Mouse (Mus musculus) kidney, embryonic 14.5 days (tissue): ENCODE data around the gene Pou2f2. TPM values are rescaled to one million over a fixed set of nuclear protein-coding genes. Genes with fewer than 3 reads are reported as not detected.

Experiments
- ATAC-seq: fragments of 200-750 bp; cut with Nextera tagmentation; 2 replicates; pipeline ENCODE4 v1.8.0; 2017; ENCODE audit warnings: moderate number of reproducible peaks, mild to moderate bottlenecking, moderate TSS enrichment, moderate library complexity; ENCODE audit not compliant: low FRiP score, low TSS enrichment
- H3K27ac ChIP-seq: fragments of 300-500 bp; sonication (generic); 2 replicates; pipeline ENCODE4 v1.5.1; 2014; ENCODE audit warnings: low read depth, mild to moderate bottlenecking, low read length, moderate library complexity, mixed read lengths
- H3K27me3 ChIP-seq: fragments of 300-500 bp; sonication (generic); 2 replicates; pipeline ENCODE4 v1.6.1; 2014; ENCODE audit warnings: mild to moderate bottlenecking, low read length; ENCODE audit not compliant: control insufficient read depth, insufficient read depth
- H3K36me3 ChIP-seq: fragments of 300-500 bp; sonication (generic); 2 replicates; pipeline ENCODE4 v1.6.1; 2014; ENCODE audit warnings: low read length, mixed read lengths; ENCODE audit not compliant: control insufficient read depth, insufficient read depth
- H3K4me1 ChIP-seq: fragments of 300-500 bp; sonication (generic); 2 replicates; pipeline ENCODE4 v1.6.1; 2014; ENCODE audit warnings: low read length, mixed read lengths; ENCODE audit not compliant: control insufficient read depth, insufficient read depth
- H3K4me2 ChIP-seq: fragments of 300-500 bp; sonication (generic); replicated peaks from 2 replicates; pipeline ENCODE4 v1.6.1; 2014; ENCODE audit warnings: low read depth, mild to moderate bottlenecking, low read length
- H3K4me3 ChIP-seq: fragments of 300-500 bp; sonication (generic); 2 replicates; pipeline ENCODE4 v1.5.1; 2014; ENCODE audit warnings: mild to moderate bottlenecking, low read length
- H3K9ac ChIP-seq: fragments of 300-500 bp; sonication (generic); 2 replicates; pipeline ENCODE4 v1.6.1; 2014; ENCODE audit warnings: low read depth, mild to moderate bottlenecking, low read length, moderate library complexity
- H3K9me3 ChIP-seq: fragments of 300-500 bp; sonication (generic); 2 replicates; pipeline ENCODE4 v1.6.1; 2016; ENCODE audit warnings: low read length; ENCODE audit not compliant: control insufficient read depth
- WGBS: fragments of 180-500 bp; shearing (Covaris S2); extraction: QIAGEN DNeasy Blood & Tissue Kit; methylation state at CpG from one replicate; pipeline ENCODE4 v1.1.7; 2014; 5-methylcytosine and 5-hydroxymethylcytosine counted together
- polyA plus RNA-seq: library from polyadenylated mRNA; unstranded; fragments of >200 nt; fragmentation: Nextera tagmentation; extraction: Ambion mirVana; gene quantifications from 2 replicates; pipeline ENCODE4 v1.2.1, GENCODE M21; 2014

Pou2f2 gene
- polyA plus RNA-seq, 1 experiment from 2014 or later, result 0.39 TPM

- H3K9me3 ChIP-seq, result no peaks in the 10 kb centered on the region
- H3K27me3 ChIP-seq, result no peaks in the 10 kb centered on the region
- 75% methylated on average over 3 of the region's 3 CpGs for WGBS
- H3K4me2 ChIP-seq, result no peak overlapping the region
- no peak overlapping the region for H3K4me3 ChIP-seq
- ATAC-seq, result no peak
- H3K36me3 ChIP-seq, result no peaks in the 10 kb centered on the region
- no peaks in the 10 kb centered on the region for H3K4me1 ChIP-seq
- H3K9ac ChIP-seq, result no peak overlapping the region
- H3K27ac ChIP-seq, result no peak overlapping the region
These were observed 81.4 kb downstream of the Pou2f2 start for GRCm38 (mm10) chr7:25098169-25098568.

- H3K4me2 ChIP-seq, result no peak overlapping the region
- H3K4me3 ChIP-seq, result no peak overlapping the region
- 28% methylated on average over 10 of the region's 10 CpGs for WGBS
- H3K4me1 ChIP-seq, result peaks cover 12% of the 10 kb centered on the region; the same call in 1 of the 2 replicates
- no peak overlapping the region for H3K27ac ChIP-seq
- no peaks in the 10 kb centered on the region for H3K27me3 ChIP-seq
- no peaks in the 10 kb centered on the region for H3K9me3 ChIP-seq
- no peak overlapping the region for H3K9ac ChIP-seq
- ATAC-seq, result no peak
- peaks cover 8% of the 10 kb centered on the region; the same call in 1 of the 2 replicates for H3K36me3 ChIP-seq
These were observed 89.7 kb downstream of the Pou2f2 start for GRCm38 (mm10) chr7:25089875-25090274.

GRCm38 (mm10) chr7:25088968-25089367 lies 90.6 kb downstream of the Pou2f2 start:
- H3K4me3 ChIP-seq, result no peak overlapping the region
- H3K4me1 ChIP-seq, result peaks cover 12% of the 10 kb centered on the region; the same call in 1 of the 2 replicates
- no peak overlapping the region for H3K4me2 ChIP-seq
- H3K9ac ChIP-seq, result no peak overlapping the region
- peaks cover 16% of the 10 kb centered on the region for H3K36me3 ChIP-seq
- H3K9me3 ChIP-seq, result no peaks in the 10 kb centered on the region
- no peak overlapping the region for H3K27ac ChIP-seq
- peak; percentile 43; the same call in 1 of the 2 replicates for ATAC-seq
- 20% methylated on average over 10 of the region's 11 CpGs for WGBS
- no peaks in the 10 kb centered on the region for H3K27me3 ChIP-seq

- peak; percentile 28; the same call in 1 of the 2 replicates for ATAC-seq
- Histone ChIP-seq H3K4me1 (peaks cover 12% of the 10 kb centered on the region; the same call in 1 of the 2 replicates), H3K4me3 (no peak overlapping the region), H3K9me3 (no peaks in the 10 kb centered on the region), H3K4me2 (no peak overlapping the region), H3K9ac (no peak overlapping the region), H3K27me3 (no peaks in the 10 kb centered on the region), H3K27ac (no peak overlapping the region), H3K36me3 (peaks cover 20% of the 10 kb centered on the region)
- 8% methylated on average over 10 of the region's 10 CpGs for WGBS
These were observed 91.0 kb downstream of the Pou2f2 start for GRCm38 (mm10) chr7:25088531-25088930.

- H3K4me3 ChIP-seq, result no peak overlapping the region
- peaks cover 12% of the 10 kb centered on the region; the same call in 1 of the 2 replicates for H3K4me1 ChIP-seq
- H3K4me2 ChIP-seq, result no peak overlapping the region
- H3K9ac ChIP-seq, result no peak overlapping the region
- no peaks in the 10 kb centered on the region for H3K9me3 ChIP-seq
- no peak for ATAC-seq
- no peaks in the 10 kb centered on the region for H3K27me3 ChIP-seq
- 67% methylated on average over 5 of the region's 5 CpGs for WGBS
- no peak overlapping the region for H3K27ac ChIP-seq
- H3K36me3 ChIP-seq, result peaks cover 26% of the 10 kb centered on the region
These were observed 91.6 kb downstream of the Pou2f2 start for GRCm38 (mm10) chr7:25087972-25088371.

GRCm38 (mm10) chr7:25087256-25087912 lies 92.1 kb downstream of the Pou2f2 start:
- no peak for ATAC-seq
- H3K9ac ChIP-seq, result no peak overlapping the region
- H3K4me1 ChIP-seq, result peaks cover 12% of the 10 kb centered on the region; the same call in 1 of the 2 replicates
- no peak overlapping the region for H3K4me3 ChIP-seq
- no peaks in the 10 kb centered on the region for H3K9me3 ChIP-seq
- H3K27me3 ChIP-seq, result no peaks in the 10 kb centered on the region
- H3K27ac ChIP-seq, result no peak overlapping the region
- no peak overlapping the region for H3K4me2 ChIP-seq
- peaks cover 32% of the 10 kb centered on the region for H3K36me3 ChIP-seq
- 65% methylated on average over 10 of the region's 10 CpGs for WGBS

- WGBS, result 57% methylated on average over 3 of the region's 3 CpGs
- Histone ChIP-seq H3K27me3 (no peaks in the 10 kb centered on the region), H3K36me3 (peaks cover 39% of the 10 kb centered on the region), H3K4me3 (no peak overlapping the region), H3K4me1 (peaks cover 12% of the 10 kb centered on the region; the same call in 1 of the 2 replicates), H3K9ac (no peak overlapping the region), H3K9me3 (no peaks in the 10 kb centered on the region), H3K4me2 (no peak overlapping the region), H3K27ac (no peak overlapping the region)
- no peak for ATAC-seq
These were observed 92.9 kb downstream of the Pou2f2 start for GRCm38 (mm10) chr7:25086656-25087055.

- no peak overlapping the region for H3K4me3 ChIP-seq
- H3K4me1 ChIP-seq, result peaks cover 11% of the 10 kb centered on the region; the same call in 1 of the 2 replicates
- H3K4me2 ChIP-seq, result no peak overlapping the region
- no peaks in the 10 kb centered on the region for H3K27me3 ChIP-seq
- no peak overlapping the region for H3K27ac ChIP-seq
- H3K9ac ChIP-seq, result no peak overlapping the region
- 80% methylated on average over 5 of the region's 5 CpGs for WGBS
- H3K9me3 ChIP-seq, result no peaks in the 10 kb centered on the region
- ATAC-seq, result no peak
- H3K36me3 ChIP-seq, result peaks cover 60% of the 10 kb centered on the region
These were observed 94.9 kb downstream of the Pou2f2 start for GRCm38 (mm10) chr7:25084621-25085020.

- H3K36me3 ChIP-seq, result peaks cover 62% of the 10 kb centered on the region
- H3K4me2 ChIP-seq, result no peak overlapping the region
- no peaks in the 10 kb centered on the region for H3K9me3 ChIP-seq
- H3K9ac ChIP-seq, result no peak overlapping the region
- no peaks in the 10 kb centered on the region for H3K27me3 ChIP-seq
- no peak for ATAC-seq
- H3K4me1 ChIP-seq, result peaks cover 12% of the 10 kb centered on the region; the same call in 1 of the 2 replicates
- WGBS, result 87% methylated on average over 4 of the region's 4 CpGs
- H3K4me3 ChIP-seq, result no peak overlapping the region
- H3K27ac ChIP-seq, result no peak overlapping the region
These were observed 97.0 kb downstream of the Pou2f2 start for GRCm38 (mm10) chr7:25082510-25082909.
